Mouse (Mus musculus) C2C12 (cell line): ENCODE results near the gene Spata3. TPM values are rescaled to one million over a fixed set of nuclear protein-coding genes. Genes with fewer than 3 reads are reported as not detected.

Source experiments
- H3K27me3 ChIP-seq: one replicate; pipeline ENCODE4 v1.6.1; 2011; ENCODE audit not compliant: control insufficient read depth, insufficient read depth, insufficient read length
- H3K36me3 ChIP-seq: one replicate; pipeline ENCODE4 v1.6.1; 2011; ENCODE audit not compliant: control insufficient read depth, insufficient read depth
- H3K4me3 ChIP-seq: one replicate; pipeline ENCODE4 v1.5.1; 2011; ENCODE audit warnings: mild to moderate bottlenecking, control low read depth; ENCODE audit not compliant: poor library complexity, insufficient read depth, severe bottlenecking
- H3K79me2 ChIP-seq: one replicate; pipeline ENCODE4 v1.6.1; 2011; ENCODE audit not compliant: control insufficient read depth, insufficient read depth
- H3K79me3 ChIP-seq: one replicate; pipeline ENCODE4 v1.6.1; 2011; ENCODE audit warnings: low read depth, control low read depth
- H3ac ChIP-seq: one replicate; pipeline ENCODE3; 2011; ENCODE audit warnings: low read depth; ENCODE audit not compliant: control insufficient read depth, insufficient read length
- CEBPB ChIP-seq: IDR thresholded peaks from one replicate; pipeline ENCODE4 v1.6.1; 2011; ENCODE audit warnings: low read depth, mild to moderate bottlenecking, control low read depth, moderate library complexity
- CTCF ChIP-seq: IDR thresholded peaks from one replicate; pipeline ENCODE4 v1.5.1; 2011; ENCODE audit not compliant: control insufficient read depth, insufficient read depth, insufficient read length
- FOSL1 ChIP-seq: IDR thresholded peaks from one replicate; pipeline ENCODE4 v1.8.0; 2011; ENCODE audit warnings: mild to moderate bottlenecking, low read length; ENCODE audit not compliant: poor library complexity, insufficient read depth, severe bottlenecking
- MAX ChIP-seq: IDR thresholded peaks from one replicate; pipeline ENCODE4 v1.6.1; 2011; ENCODE audit warnings: mild to moderate bottlenecking, control low read depth
- MYOD1 ChIP-seq: IDR thresholded peaks from one replicate; pipeline ENCODE4 v1.6.1; 2011; ENCODE audit warnings: low read depth; ENCODE audit not compliant: control insufficient read depth, insufficient read length
- MYOG ChIP-seq: IDR thresholded peaks from one replicate; pipeline ENCODE4 v1.6.1; 2011; ENCODE audit not compliant: control insufficient read depth, insufficient read length; ENCODE audit errors: extremely low read depth
- USF1 ChIP-seq: IDR thresholded peaks from one replicate; pipeline ENCODE4 v1.6.1; 2011; ENCODE audit warnings: low read depth, mild to moderate bottlenecking, control low read depth, moderate library complexity
- polyA plus RNA-seq: library from polyadenylated mRNA; unstranded; fragments of >200 nt; fragmentation: generic; extraction: Trizol; gene quantifications from one replicate; pipeline ENCODE4 v1.2.1, GENCODE M21; 2012; ENCODE audit warnings: missing spikeins

Spata3 gene
- polyA plus RNA-seq, 1 experiment: not detected

DNA sequence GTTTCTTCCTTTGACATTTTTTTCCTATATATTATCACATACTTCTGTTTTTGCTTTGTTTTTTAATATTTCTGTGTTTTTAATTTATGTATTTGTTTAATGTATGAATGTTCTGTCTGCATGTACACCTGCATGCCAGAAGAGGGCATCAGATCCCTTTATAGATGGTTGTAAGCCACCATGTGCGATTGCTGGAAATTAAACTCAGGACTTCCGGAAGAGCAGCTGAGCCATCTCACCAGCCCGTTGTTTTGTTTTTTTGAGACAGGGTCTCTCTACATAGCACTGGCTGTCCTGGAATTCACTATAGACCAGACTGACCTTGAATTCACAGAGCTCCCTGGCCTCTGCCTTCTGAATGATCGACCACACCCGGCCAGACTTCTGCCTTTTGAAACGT is 45.9 kb downstream of the Spata3 start:
- Histone ChIP-seq H3K79me2 (peaks cover 32% of the 10 kb centered on the region), H3ac (no peak overlapping the region), H3K79me3 (peaks cover 30% of the 10 kb centered on the region), H3K4me3 (no peak overlapping the region), H3K36me3 (peaks cover 11% of the 10 kb centered on the region), H3K27me3 (peaks cover 3% of the 10 kb centered on the region)
- TF ChIP-seq CTCF: no peak
- no peak for TF ChIP-seq MAX
- TF ChIP-seq MYOG: no peak
- TF ChIP-seq USF1: no peak
- TF ChIP-seq MYOD1: no peak
- no peak for TF ChIP-seq FOSL1
- no peak for TF ChIP-seq CEBPB

DNA sequence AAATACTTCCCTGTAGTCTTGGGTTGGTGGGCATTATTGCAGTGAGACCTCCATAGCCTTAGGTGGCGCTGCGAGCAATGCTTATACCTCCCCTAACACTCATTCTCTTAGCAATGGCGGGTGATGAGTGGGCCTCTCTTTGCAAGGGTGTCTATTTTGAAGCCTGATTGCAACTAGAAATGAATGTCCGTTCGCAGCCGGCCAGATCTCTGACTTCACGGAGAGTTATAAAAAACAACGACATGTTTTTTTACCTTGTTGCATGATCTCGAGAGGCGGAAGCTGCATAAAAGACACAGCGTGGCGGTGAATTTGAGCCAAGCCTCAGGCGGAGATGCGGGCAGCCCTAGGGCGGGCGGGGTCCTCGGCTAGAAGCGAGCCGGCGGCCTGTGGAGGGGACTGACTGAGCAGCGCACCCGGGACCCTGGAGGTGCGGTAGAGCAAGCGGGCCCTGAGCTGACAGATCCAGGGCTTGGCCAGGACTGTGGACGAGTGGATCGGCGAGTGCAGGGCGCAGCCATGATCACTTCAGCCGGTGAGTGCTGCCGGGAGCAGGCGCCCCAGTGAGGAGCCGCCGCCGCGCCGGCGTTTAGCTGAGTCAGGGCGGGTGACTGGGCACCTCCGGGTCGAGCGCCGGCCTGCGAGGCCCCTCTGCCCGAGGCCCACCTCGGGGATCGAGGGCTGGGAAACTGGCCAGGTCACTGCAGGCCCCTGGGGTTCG is 47.8 kb downstream of the Spata3 start, which contains the start of gene Psmd1:
Gene Psmd1, plus strand, starts transcription at position 117 of the 721 bp plus-strand sequence.
- H3K79me3 ChIP-seq: peaks cover 49% of the 10 kb centered on the region
- H3K27me3 ChIP-seq: peaks cover 3% of the 10 kb centered on the region
- peak within 1 kb of the TSS; percentile 98 for H3K4me3 ChIP-seq
- peaks cover 11% of the 10 kb centered on the region for H3K36me3 ChIP-seq
- peak within 1 kb of the TSS; percentile 90 for H3ac ChIP-seq
- peaks cover 51% of the 10 kb centered on the region for H3K79me2 ChIP-seq
- TF ChIP-seq MAX: peak; percentile 96
- TF ChIP-seq CTCF: peak; percentile 69
- no peak for TF ChIP-seq MYOD1

DNA sequence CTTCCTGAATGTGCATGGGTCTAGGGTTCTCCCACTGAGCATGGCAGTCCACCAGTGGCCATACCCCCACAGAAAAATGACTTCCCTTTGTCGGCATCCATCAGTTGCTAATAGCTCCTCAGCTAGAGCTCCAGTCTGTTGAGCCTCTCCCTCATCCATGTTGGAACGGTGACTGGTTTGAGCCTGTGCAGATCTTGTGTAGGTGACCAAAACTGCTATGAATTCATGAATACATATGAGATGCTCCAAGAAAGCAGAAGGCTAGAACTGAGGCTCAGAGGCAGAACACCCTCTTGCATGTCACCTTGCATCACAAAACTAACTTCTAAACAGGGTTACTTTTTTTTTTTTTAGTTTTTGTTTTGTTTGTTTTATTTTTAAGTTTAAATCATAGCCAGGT is 59.9 kb downstream of the Spata3 start:
- Histone ChIP-seq H3K4me3 (no peak overlapping the region), H3K79me3 (peaks cover 11% of the 10 kb centered on the region), H3ac (no peak overlapping the region), H3K27me3 (no peaks in the 10 kb centered on the region), H3K79me2 (no peaks in the 10 kb centered on the region), H3K36me3 (peaks cover 91% of the 10 kb centered on the region)
- TF ChIP-seq USF1: no peak
- TF ChIP-seq MYOD1: no peak
- no peak for TF ChIP-seq MYOG
- no peak for TF ChIP-seq CTCF
- TF ChIP-seq FOSL1: no peak
- no peak for TF ChIP-seq CEBPB
- no peak for TF ChIP-seq MAX

Other genes starting within 250 kb of the Spata3 start
- gene A630001G21Rik, start 238.2 kb upstream of the Spata3 start, polyA plus RNA-seq: 0.08 TPM
- gene Cab39, start 223.4 kb upstream of the Spata3 start, polyA plus RNA-seq: 16.6 TPM
- gene Itm2c, start 122.5 kb upstream of the Spata3 start, polyA plus RNA-seq: 60.7 TPM
- gene 4933407L21Rik, start 88.3 kb upstream of the Spata3 start, polyA plus RNA-seq: not detected
- gene Gpr55, start 55.8 kb upstream of the Spata3 start, polyA plus RNA-seq: not detected
- gene 2810459M11Rik, start 29.0 kb downstream of the Spata3 start, polyA plus RNA-seq: not detected
- gene Psmd1, start 47.6 kb downstream of the Spata3 start, polyA plus RNA-seq: 88.9 TPM
- 0.14 TPM for gene Htr2b, start 95.2 kb downstream of the Spata3 start, polyA plus RNA-seq
- gene Gm21972, start 116.8 kb downstream of the Spata3 start, polyA plus RNA-seq: 1.9 TPM
- gene Armc9, start 138.0 kb downstream of the Spata3 start, polyA plus RNA-seq: 5.6 TPM